Mouse (Mus musculus): ENCODE data around the gene Foxa1. TPM values are rescaled to one million over a fixed set of nuclear protein-coding genes. Genes with fewer than 3 reads are reported as not detected.

Foxa1 gene
- polyA plus RNA-seq, 1 experiment from 2014 or later: 10.0 TPM

- no peaks in the 10 kb centered on the region for H3K9me3 ChIP-seq (replicated peaks; ENCODE audit: control insufficient read depth, low read length)
- peak overlapping the region; percentile 85 for H3K27ac ChIP-seq (ENCODE audit: low read length)
- no peak for ATAC-seq (ENCODE audit: insufficient read depth, low FRiP score)
- H3K4me2 ChIP-seq (ENCODE audit: low read depth, low read length): peak overlapping the region; percentile 63
- no peaks in the 10 kb centered on the region for H3K4me1 ChIP-seq (ENCODE audit: control insufficient read depth, insufficient read depth, low read length)
- 4% methylated on average over 31 of the region's 31 CpGs for WGBS
- no peaks in the 10 kb centered on the region for H3K36me3 ChIP-seq (ENCODE audit: control insufficient read depth, insufficient read depth, low read length)
- peak overlapping the region; percentile 63 for H3K9ac ChIP-seq (ENCODE audit: low read length)
- peaks cover 82% of the 10 kb centered on the region for H3K27me3 ChIP-seq (ENCODE audit: control insufficient read depth, insufficient read depth, low read length)
- H3K4me3 ChIP-seq (replicated peaks; ENCODE audit: low read length): peak overlapping the region; percentile 51
These were observed 3.6 kb upstream of the Foxa1 start for GRCm38 (mm10) chr12:57550181-57550808.

GRCm38 (mm10) chr12:57549667-57550160 is 3.0 kb upstream of the Foxa1 start:
- H3K4me3 ChIP-seq (replicated peaks; ENCODE audit: low read length): peak overlapping the region; percentile 51
- H3K27ac ChIP-seq (ENCODE audit: low read length): peak overlapping the region; percentile 85
- no peaks in the 10 kb centered on the region for H3K9me3 ChIP-seq (replicated peaks; ENCODE audit: control insufficient read depth, low read length)
- H3K4me1 ChIP-seq (ENCODE audit: control insufficient read depth, insufficient read depth, low read length): no peaks in the 10 kb centered on the region
- 5% methylated on average over 15 of the region's 15 CpGs for WGBS
- ATAC-seq (ENCODE audit: insufficient read depth, low FRiP score): no peak
- peaks cover 82% of the 10 kb centered on the region for H3K27me3 ChIP-seq (ENCODE audit: control insufficient read depth, insufficient read depth, low read length)
- H3K4me2 ChIP-seq (ENCODE audit: low read depth, low read length): peak overlapping the region; percentile 63
- peak overlapping the region; percentile 63 for H3K9ac ChIP-seq (ENCODE audit: low read length)
- H3K36me3 ChIP-seq (ENCODE audit: control insufficient read depth, insufficient read depth, low read length): no peaks in the 10 kb centered on the region

- 5% methylated on average over 25 of the region's 25 CpGs for WGBS
- peak overlapping the region; percentile 63 for H3K4me2 ChIP-seq (ENCODE audit: low read depth, low read length)
- H3K4me3 ChIP-seq (replicated peaks; ENCODE audit: low read length): peak overlapping the region; percentile 51
- no peaks in the 10 kb centered on the region for H3K4me1 ChIP-seq (ENCODE audit: control insufficient read depth, insufficient read depth, low read length)
- H3K9ac ChIP-seq (ENCODE audit: low read length): peak overlapping the region; percentile 63
- peak overlapping the region; percentile 85 for H3K27ac ChIP-seq (ENCODE audit: low read length)
- peaks cover 79% of the 10 kb centered on the region for H3K27me3 ChIP-seq (ENCODE audit: control insufficient read depth, insufficient read depth, low read length)
- no peaks in the 10 kb centered on the region for H3K36me3 ChIP-seq (ENCODE audit: control insufficient read depth, insufficient read depth, low read length)
- no peaks in the 10 kb centered on the region for H3K9me3 ChIP-seq (replicated peaks; ENCODE audit: control insufficient read depth, low read length)
- ATAC-seq (ENCODE audit: insufficient read depth, low FRiP score): no peak; the same call in 1 of the 2 replicates
These were observed 2.4 kb upstream of the Foxa1 start for GRCm38 (mm10) chr12:57548981-57549666.

- peak overlapping the region; percentile 85 for H3K27ac ChIP-seq (ENCODE audit: low read length)
These were observed 1.8 kb upstream of the Foxa1 start for GRCm38 (mm10) chr12:57548352-57548980.

GRCm38 (mm10) chr12:57547890-57548289 is 1.2 kb upstream of the Foxa1 start:
- peaks cover 71% of the 10 kb centered on the region for H3K27me3 ChIP-seq (ENCODE audit: control insufficient read depth, insufficient read depth, low read length)
- no peaks in the 10 kb centered on the region for H3K4me1 ChIP-seq (ENCODE audit: control insufficient read depth, insufficient read depth, low read length)
- peak overlapping the region; percentile 51 for H3K4me3 ChIP-seq (replicated peaks; ENCODE audit: low read length)
- WGBS: 6% methylated on average over 9 of the region's 9 CpGs
- no peaks in the 10 kb centered on the region for H3K36me3 ChIP-seq (ENCODE audit: control insufficient read depth, insufficient read depth, low read length)
- no peaks in the 10 kb centered on the region for H3K9me3 ChIP-seq (replicated peaks; ENCODE audit: control insufficient read depth, low read length)
- peak overlapping the region; percentile 63 for H3K4me2 ChIP-seq (ENCODE audit: low read depth, low read length)
- H3K9ac ChIP-seq (ENCODE audit: low read length): peak overlapping the region; percentile 30
- ATAC-seq (ENCODE audit: insufficient read depth, low FRiP score): no peak
- peak overlapping the region; percentile 85 for H3K27ac ChIP-seq (ENCODE audit: low read length)

More at GRCm38 (mm10) chr12:57548352-57548980, 1.8 kb upstream of the Foxa1 start:
- no peaks in the 10 kb centered on the region for H3K9me3 ChIP-seq (replicated peaks; ENCODE audit: control insufficient read depth, low read length)
- peak overlapping the region; percentile 63 for H3K4me2 ChIP-seq (ENCODE audit: low read depth, low read length)
- WGBS: 2% methylated on average over 20 of the region's 20 CpGs
- H3K9ac ChIP-seq (ENCODE audit: low read length): peak overlapping the region; percentile 63
- no peak for ATAC-seq (ENCODE audit: insufficient read depth, low FRiP score)
- H3K36me3 ChIP-seq (ENCODE audit: control insufficient read depth, insufficient read depth, low read length): no peaks in the 10 kb centered on the region
- H3K4me3 ChIP-seq (replicated peaks; ENCODE audit: low read length): peak overlapping the region; percentile 51
- peaks cover 73% of the 10 kb centered on the region for H3K27me3 ChIP-seq (ENCODE audit: control insufficient read depth, insufficient read depth, low read length)
- H3K4me1 ChIP-seq (ENCODE audit: control insufficient read depth, insufficient read depth, low read length): no peaks in the 10 kb centered on the region

GRCm38 (mm10) chr12:57545371-57546241 is 1.1 kb downstream of the Foxa1 start:
- under 1% methylated on average over 92 of the region's 106 CpGs for WGBS
- Histone ChIP-seq H3K9ac (ENCODE audit: low read length) (peak overlapping the region; percentile 75), H3K36me3 (ENCODE audit: control insufficient read depth, insufficient read depth, low read length) (no peaks in the 10 kb centered on the region), H3K4me3 (replicated peaks; ENCODE audit: low read length) (peak overlapping the region; percentile 51), H3K4me1 (ENCODE audit: control insufficient read depth, insufficient read depth, low read length) (no peaks in the 10 kb centered on the region), H3K27me3 (ENCODE audit: control insufficient read depth, insufficient read depth, low read length) (peaks cover 69% of the 10 kb centered on the region), H3K4me2 (ENCODE audit: low read depth, low read length) (peak overlapping the region; percentile 63), H3K27ac (ENCODE audit: low read length) (peak overlapping the region; percentile 96), H3K9me3 (replicated peaks; ENCODE audit: control insufficient read depth, low read length) (no peaks in the 10 kb centered on the region)
- peak; percentile 78 for ATAC-seq (ENCODE audit: insufficient read depth, low FRiP score)

- no peak for ATAC-seq (ENCODE audit: insufficient read depth, low FRiP score)
- 2% methylated on average over 31 of the region's 31 CpGs for WGBS
- no peaks in the 10 kb centered on the region for H3K9me3 ChIP-seq (replicated peaks; ENCODE audit: control insufficient read depth, low read length)
- no peaks in the 10 kb centered on the region for H3K36me3 ChIP-seq (ENCODE audit: control insufficient read depth, insufficient read depth, low read length)
- peak overlapping the region; percentile 96 for H3K27ac ChIP-seq (ENCODE audit: low read length)
- no peaks in the 10 kb centered on the region for H3K4me1 ChIP-seq (ENCODE audit: control insufficient read depth, insufficient read depth, low read length)
- H3K9ac ChIP-seq (ENCODE audit: low read length): peak overlapping the region; percentile 75
- H3K4me3 ChIP-seq (replicated peaks; ENCODE audit: low read length): peak overlapping the region; percentile 51
- H3K4me2 ChIP-seq (ENCODE audit: low read depth, low read length): peak overlapping the region; percentile 63
- peaks cover 63% of the 10 kb centered on the region for H3K27me3 ChIP-seq (ENCODE audit: control insufficient read depth, insufficient read depth, low read length)
These were observed 1.9 kb downstream of the Foxa1 start for GRCm38 (mm10) chr12:57544641-57545370.

- ATAC-seq (ENCODE audit: insufficient read depth, low FRiP score): no peak
- Histone ChIP-seq H3K4me2 (ENCODE audit: low read depth, low read length) (peak overlapping the region; percentile 49), H3K9me3 (replicated peaks; ENCODE audit: control insufficient read depth, low read length) (no peaks in the 10 kb centered on the region), H3K27ac (ENCODE audit: low read length) (peak overlapping the region; percentile 82), H3K36me3 (ENCODE audit: control insufficient read depth, insufficient read depth, low read length) (no peaks in the 10 kb centered on the region), H3K4me3 (replicated peaks; ENCODE audit: low read length) (peak overlapping the region; percentile 51), H3K4me1 (ENCODE audit: control insufficient read depth, insufficient read depth, low read length) (no peaks in the 10 kb centered on the region; the same call in 1 of the 2 replicates), H3K9ac (ENCODE audit: low read length) (peak overlapping the region; percentile 74), H3K27me3 (ENCODE audit: control insufficient read depth, insufficient read depth, low read length) (peaks cover 57% of the 10 kb centered on the region)
- 2% methylated on average over 10 of the region's 10 CpGs for WGBS
These were observed 3.1 kb downstream of the Foxa1 start for GRCm38 (mm10) chr12:57543627-57543991.

Data from stomach, embryonic 16.5 days (tissue).